Mouse (Mus musculus): ENCODE data around the gene Col6a4. TPM values are rescaled to one million over a fixed set of nuclear protein-coding genes. Genes with fewer than 3 reads are reported as not detected.

Col6a4 gene
- polyA plus RNA-seq, 1 experiment from 2014 or later, result 0.53 TPM

DNA sequence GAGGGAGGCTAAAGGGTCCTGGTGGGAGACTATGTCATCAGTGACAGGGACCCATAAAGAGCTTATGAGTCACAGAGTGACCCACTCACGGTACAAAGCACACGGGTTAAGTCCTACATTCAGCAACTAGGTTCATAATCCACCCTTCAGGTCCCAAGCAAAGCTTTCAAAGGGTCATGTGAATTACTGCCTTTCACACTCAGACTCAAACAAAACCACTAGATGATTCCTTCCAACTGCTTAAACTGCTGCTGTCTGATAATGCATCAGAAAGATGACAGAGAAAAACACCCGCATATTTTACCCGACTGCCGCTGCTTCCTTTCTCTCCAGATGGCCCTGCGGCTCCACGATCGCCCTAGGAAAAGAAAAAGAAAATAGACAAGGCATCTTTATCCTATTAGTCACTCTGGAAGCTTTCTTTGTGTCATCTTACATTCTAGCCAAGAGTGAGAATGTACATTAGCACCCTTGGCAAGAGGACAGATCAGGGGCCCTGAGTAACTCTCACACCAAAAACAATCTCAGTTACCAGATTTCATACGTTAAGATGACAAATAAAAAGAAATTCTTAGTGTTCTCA, 52.6 kb downstream of the Col6a4 start:
- no peaks in the 10 kb centered on the region for H3K27me3 ChIP-seq (ENCODE audit: control insufficient read depth, insufficient read depth, low read length)
- no peaks in the 10 kb centered on the region for H3K9me3 ChIP-seq (ENCODE audit: control insufficient read depth, low read length)
- DNase-seq (ENCODE audit: low spot score) (no peak), ATAC-seq (replicated peaks; ENCODE audit: low FRiP score) (no peak)
- no peaks in the 10 kb centered on the region for H3K36me3 ChIP-seq (ENCODE audit: control insufficient read depth, insufficient read depth, low read length)
- no peak overlapping the region for H3K27ac ChIP-seq (ENCODE audit: low read depth, low read length)
- H3K9ac ChIP-seq (ENCODE audit: low read length), result no peak overlapping the region
- no peak overlapping the region for H3K4me3 ChIP-seq (ENCODE audit: low read depth, low read length)
- H3K4me1 ChIP-seq (replicated peaks; ENCODE audit: control insufficient read depth, insufficient read depth, low read length), result no peaks in the 10 kb centered on the region
- no peak overlapping the region for H3K4me2 ChIP-seq (ENCODE audit: low read depth, low read length, severe bottlenecking)
- WGBS, result 63% methylated on average over 9 of the region's 9 CpGs

DNA sequence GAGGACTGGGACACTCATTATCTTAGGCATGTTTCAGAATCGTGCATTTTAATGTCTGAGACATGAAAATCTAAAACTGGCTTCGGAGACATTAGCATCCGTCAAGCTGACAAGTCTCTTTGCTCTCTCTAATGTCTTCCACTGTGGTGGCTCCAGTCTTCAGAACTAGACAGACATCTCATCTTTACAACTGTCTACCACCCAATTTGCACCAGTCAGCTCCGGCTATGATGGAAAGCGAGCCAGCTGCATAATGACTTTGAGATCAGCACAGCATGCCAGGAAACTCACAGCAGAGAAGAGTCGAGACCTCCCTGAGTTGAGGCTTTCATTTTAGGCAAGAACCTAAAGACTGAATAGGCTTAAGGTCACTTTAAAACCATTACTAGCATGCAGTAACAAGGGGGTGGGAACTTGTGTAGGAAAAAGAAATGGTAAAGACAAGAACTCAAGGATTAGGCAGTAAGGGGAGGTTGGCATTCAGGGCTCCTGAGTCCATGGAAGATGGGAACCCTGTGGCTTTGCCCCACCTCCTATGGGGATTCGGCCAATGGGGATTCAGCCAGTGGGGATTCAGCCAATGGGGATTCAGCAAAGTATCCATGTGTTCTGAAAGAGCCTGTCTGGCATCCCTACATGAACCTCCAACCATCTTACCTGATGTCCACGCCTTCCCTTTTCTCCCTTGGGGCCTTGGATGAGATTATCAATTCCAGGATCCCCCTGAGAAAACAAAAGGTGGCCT, 56.5 kb downstream of the Col6a4 start:
- Histone ChIP-seq H3K36me3 (ENCODE audit: control insufficient read depth, insufficient read depth, low read length) (no peaks in the 10 kb centered on the region), H3K4me1 (replicated peaks; ENCODE audit: control insufficient read depth, insufficient read depth, low read length) (no peaks in the 10 kb centered on the region), H3K27ac (ENCODE audit: low read depth, low read length) (no peak overlapping the region), H3K4me3 (ENCODE audit: low read depth, low read length) (no peak overlapping the region), H3K27me3 (ENCODE audit: control insufficient read depth, insufficient read depth, low read length) (no peaks in the 10 kb centered on the region), H3K9me3 (ENCODE audit: control insufficient read depth, low read length) (no peaks in the 10 kb centered on the region), H3K4me2 (ENCODE audit: low read depth, low read length, severe bottlenecking) (no peak overlapping the region), H3K9ac (ENCODE audit: low read length) (no peak overlapping the region)
- no peak for DNase-seq (ENCODE audit: low spot score)
- ATAC-seq (replicated peaks; ENCODE audit: low FRiP score), result 0 out of 2 replicates have a peak, but pooled peaks have one; percentile 12
- 75% methylated on average over 8 of the region's 8 CpGs for WGBS

GRCm38 (mm10) chr9:106039276-106039675, 57.3 kb downstream of the Col6a4 start:
- no peak overlapping the region for H3K9ac ChIP-seq (ENCODE audit: low read length)
- H3K27ac ChIP-seq (ENCODE audit: low read depth, low read length), result no peak overlapping the region
- no peak overlapping the region for H3K4me2 ChIP-seq (ENCODE audit: low read depth, low read length, severe bottlenecking)
- H3K4me3 ChIP-seq (ENCODE audit: low read depth, low read length), result no peak overlapping the region
- 88% methylated on average over 1 of the region's 1 CpGs for WGBS
- ATAC-seq (replicated peaks; ENCODE audit: low FRiP score) (no peak), DNase-seq (ENCODE audit: low spot score) (no peak)
- H3K9me3 ChIP-seq (ENCODE audit: control insufficient read depth, low read length), result no peaks in the 10 kb centered on the region
- no peaks in the 10 kb centered on the region for H3K4me1 ChIP-seq (replicated peaks; ENCODE audit: control insufficient read depth, insufficient read depth, low read length)
- H3K27me3 ChIP-seq (ENCODE audit: control insufficient read depth, insufficient read depth, low read length), result no peaks in the 10 kb centered on the region
- H3K36me3 ChIP-seq (ENCODE audit: control insufficient read depth, insufficient read depth, low read length), result no peaks in the 10 kb centered on the region

GRCm38 (mm10) chr9:106038865-106039264, 57.7 kb downstream of the Col6a4 start:
- ATAC-seq (replicated peaks; ENCODE audit: low FRiP score), result no peak
- 3% methylated on average over 4 of the region's 4 CpGs for WGBS

GRCm38 (mm10) chr9:106015666-106016065, 80.9 kb downstream of the Col6a4 start:
- 88% methylated on average over 3 of the region's 3 CpGs for WGBS
- ATAC-seq (replicated peaks; ENCODE audit: low FRiP score), result no peak

More at GRCm38 (mm10) chr9:106038865-106039264, 57.7 kb downstream of the Col6a4 start:
- peak; percentile 69 for DNase-seq (ENCODE audit: low spot score)
- Histone ChIP-seq H3K9me3 (ENCODE audit: control insufficient read depth, low read length) (no peaks in the 10 kb centered on the region), H3K9ac (ENCODE audit: low read length) (no peak overlapping the region), H3K4me3 (ENCODE audit: low read depth, low read length) (no peak overlapping the region), H3K27ac (ENCODE audit: low read depth, low read length) (no peak overlapping the region), H3K36me3 (ENCODE audit: control insufficient read depth, insufficient read depth, low read length) (no peaks in the 10 kb centered on the region), H3K4me2 (ENCODE audit: low read depth, low read length, severe bottlenecking) (no peak overlapping the region), H3K27me3 (ENCODE audit: control insufficient read depth, insufficient read depth, low read length) (no peaks in the 10 kb centered on the region), H3K4me1 (replicated peaks; ENCODE audit: control insufficient read depth, insufficient read depth, low read length) (no peaks in the 10 kb centered on the region)

GRCm38 (mm10) chr9:106013139-106013538, 83.4 kb downstream of the Col6a4 start:
- H3K36me3 ChIP-seq (ENCODE audit: control insufficient read depth, insufficient read depth, low read length), result no peaks in the 10 kb centered on the region
- H3K4me3 ChIP-seq (ENCODE audit: low read depth, low read length), result no peak overlapping the region
- no peak overlapping the region for H3K9ac ChIP-seq (ENCODE audit: low read length)
- WGBS, result 91% methylated on average over 11 of the region's 11 CpGs
- H3K9me3 ChIP-seq (ENCODE audit: control insufficient read depth, low read length), result no peaks in the 10 kb centered on the region
- no peaks in the 10 kb centered on the region for H3K27me3 ChIP-seq (ENCODE audit: control insufficient read depth, insufficient read depth, low read length)
- H3K4me1 ChIP-seq (replicated peaks; ENCODE audit: control insufficient read depth, insufficient read depth, low read length), result no peaks in the 10 kb centered on the region
- ATAC-seq (replicated peaks; ENCODE audit: low FRiP score) (no peak), DNase-seq (ENCODE audit: low spot score) (no peak)
- no peak overlapping the region for H3K4me2 ChIP-seq (ENCODE audit: low read depth, low read length, severe bottlenecking)
- H3K27ac ChIP-seq (ENCODE audit: low read depth, low read length), result no peak overlapping the region

More at GRCm38 (mm10) chr9:106015666-106016065, 80.9 kb downstream of the Col6a4 start:
- H3K4me3 ChIP-seq (ENCODE audit: low read depth, low read length), result no peak overlapping the region
- no peaks in the 10 kb centered on the region for H3K4me1 ChIP-seq (replicated peaks; ENCODE audit: control insufficient read depth, insufficient read depth, low read length)
- no peaks in the 10 kb centered on the region for H3K27me3 ChIP-seq (ENCODE audit: control insufficient read depth, insufficient read depth, low read length)
- no peaks in the 10 kb centered on the region for H3K36me3 ChIP-seq (ENCODE audit: control insufficient read depth, insufficient read depth, low read length)
- no peak overlapping the region for H3K9ac ChIP-seq (ENCODE audit: low read length)
- H3K27ac ChIP-seq (ENCODE audit: low read depth, low read length), result no peak overlapping the region
- no peak overlapping the region for H3K4me2 ChIP-seq (ENCODE audit: low read depth, low read length, severe bottlenecking)
- no peak for DNase-seq (ENCODE audit: low spot score)
- no peaks in the 10 kb centered on the region for H3K9me3 ChIP-seq (ENCODE audit: control insufficient read depth, low read length)

GRCm38 (mm10) chr9:105997955-105998354, 98.6 kb downstream of the Col6a4 start:
- no peak overlapping the region for H3K4me3 ChIP-seq (ENCODE audit: low read depth, low read length)
- DNase-seq (ENCODE audit: low spot score), result no peak
- no peaks in the 10 kb centered on the region for H3K36me3 ChIP-seq (ENCODE audit: control insufficient read depth, insufficient read depth, low read length)
- no peak overlapping the region for H3K4me2 ChIP-seq (ENCODE audit: low read depth, low read length, severe bottlenecking)
- WGBS, result 61% methylated on average over 11 of the region's 11 CpGs
- H3K9me3 ChIP-seq (ENCODE audit: control insufficient read depth, low read length), result no peaks in the 10 kb centered on the region; the same call in 1 of the 2 replicates
- no peaks in the 10 kb centered on the region for H3K27me3 ChIP-seq (ENCODE audit: control insufficient read depth, insufficient read depth, low read length)
- H3K9ac ChIP-seq (ENCODE audit: low read length), result no peak overlapping the region
- no peak overlapping the region for H3K27ac ChIP-seq (ENCODE audit: low read depth, low read length)
- no peak for ATAC-seq (replicated peaks; ENCODE audit: low FRiP score)
- H3K4me1 ChIP-seq (replicated peaks; ENCODE audit: control insufficient read depth, insufficient read depth, low read length), result no peaks in the 10 kb centered on the region

GRCm38 (mm10) chr9:105992425-105992824, 104.2 kb downstream of the Col6a4 start:
- Histone ChIP-seq H3K4me2 (ENCODE audit: low read depth, low read length, severe bottlenecking) (no peak overlapping the region), H3K4me3 (ENCODE audit: low read depth, low read length) (no peak overlapping the region), H3K36me3 (ENCODE audit: control insufficient read depth, insufficient read depth, low read length) (no peaks in the 10 kb centered on the region), H3K9me3 (ENCODE audit: control insufficient read depth, low read length) (no peaks in the 10 kb centered on the region; the same call in 1 of the 2 replicates), H3K27me3 (ENCODE audit: control insufficient read depth, insufficient read depth, low read length) (no peaks in the 10 kb centered on the region), H3K4me1 (replicated peaks; ENCODE audit: control insufficient read depth, insufficient read depth, low read length) (no peaks in the 10 kb centered on the region), H3K27ac (ENCODE audit: low read depth, low read length) (no peak overlapping the region), H3K9ac (ENCODE audit: low read length) (no peak overlapping the region)
- 82% methylated on average over 6 of the region's 6 CpGs for WGBS
- DNase-seq (ENCODE audit: low spot score) (no peak), ATAC-seq (replicated peaks; ENCODE audit: low FRiP score) (no peak)
